9 mouse cellular contexts compared by ENCODE assay signal in genomic region chr2:6128881-6129280, GRCm38 (mm10). TPM values are rescaled to one million over a fixed set of nuclear protein-coding genes. Genes with fewer than 3 reads are reported as not detected.
DNase-seq lines count a peak whose midpoint lies in the region; ATAC-seq and TF ChIP-seq lines count a peak whose summit lies in the region.
"Had no signal": no experiment of that assay in that cellular context is flagged by ENCODE, and none has a peak within 500 bp of the region (broad histone marks: within the 10 kb centered on the region; RNA-seq: fewer than 3 reads in every experiment).

No protein-coding gene starts in this region.

- 41% methylated on average over 8 of the region's 8 CpGs for WGBS in heart, postnatal 0 days
- WGBS in embryonic facial prominence, embryonic 14.5 days = 25% methylated on average over 8 of the region's 8 CpGs
- WGBS in intestine, embryonic 16.5 days = 35% methylated on average over 8 of the region's 8 CpGs
- 53% methylated on average over 8 of the region's 8 CpGs for WGBS in midbrain, embryonic 13.5 days
- 76% methylated on average over 8 of the region's 8 CpGs for WGBS in cerebellum, adult 2 months

- H3K4me2 ChIP-seq in heart, postnatal 0 days (ENCODE audit: low read depth, low read length) = peak overlapping the region; percentile 82
- H3K4me2 ChIP-seq in embryonic facial prominence, embryonic 14.5 days (ENCODE audit: low read depth, low read length) = peak overlapping the region; percentile 87
- H3K4me2 ChIP-seq in intestine, embryonic 16.5 days (ENCODE audit: low read depth, low read length) = peak overlapping the region; percentile 72
- H3K4me2 ChIP-seq in midbrain, embryonic 13.5 days (replicated peaks) = peak overlapping the region; percentile 81; the same call in 1 of the 2 replicates

- TF ChIP-seq CTCF in heart, postnatal 0 days (IDR thresholded peaks at IDR 0.05; ENCODE audit: low read depth) = no peak
- no peak for TF ChIP-seq CTCF in cerebellum, adult 2 months (IDR thresholded peaks at IDR 0.05; ENCODE audit: borderline replicate concordance, insufficient read depth, low read depth, low read length)

- DNase-seq in heart, postnatal 0 days (ENCODE audit: low spot score) = no peak
- no peak for DNase-seq in heart, postnatal 4 days
- no peak for DNase-seq in embryonic facial prominence, embryonic 14.5 days (ENCODE audit: low spot score)
- no peak for DNase-seq in ovary, postnatal 10 days (ENCODE audit: low spot score)
- no peak for DNase-seq in cerebellum, adult 18-20 months
- DNase-seq in cerebellum, adult 2 months = no peak

- 0 out of 2 replicates have a peak, but pooled peaks cover 10% of the 10 kb centered on the region for H3K4me1 ChIP-seq in heart, postnatal 0 days (ENCODE audit: control insufficient read depth, insufficient read depth)
- H3K4me1 ChIP-seq in embryonic facial prominence, embryonic 14.5 days (ENCODE audit: control insufficient read depth, insufficient read depth, low read length) = peaks cover 4% of the 10 kb centered on the region; the same call in 1 of the 2 replicates
- H3K4me1 ChIP-seq in intestine, embryonic 16.5 days (ENCODE audit: control insufficient read depth, insufficient read depth, low read length) = peaks cover 6% of the 10 kb centered on the region; the same call in 1 of the 2 replicates
- 0 out of 2 replicates have a peak, but pooled peaks cover 7% of the 10 kb centered on the region for H3K4me1 ChIP-seq in midbrain, embryonic 13.5 days (replicated peaks)
- H3K4me1 ChIP-seq in cerebellum, adult 2 months (ENCODE audit: control insufficient read depth, insufficient read depth, low read length) = no peaks in the 10 kb centered on the region

- H3K36me3 ChIP-seq in heart, postnatal 0 days (replicated peaks; ENCODE audit: control insufficient read depth, insufficient read depth, low read length) = no peaks in the 10 kb centered on the region
- no peaks in the 10 kb centered on the region for H3K36me3 ChIP-seq in embryonic facial prominence, embryonic 14.5 days (ENCODE audit: control insufficient read depth, insufficient read depth, low read length)
- H3K36me3 ChIP-seq in intestine, embryonic 16.5 days (ENCODE audit: control insufficient read depth, insufficient read depth, low read length) = no peaks in the 10 kb centered on the region
- H3K36me3 ChIP-seq in midbrain, embryonic 13.5 days = no peaks in the 10 kb centered on the region

- no peak for TF ChIP-seq EP300 in heart, postnatal 0 days (IDR thresholded peaks at IDR 0.05; ENCODE audit: low read depth)

- H3K27me3 ChIP-seq in heart, postnatal 0 days (ENCODE audit: control insufficient read depth, insufficient read depth, low read length) = no peaks in the 10 kb centered on the region
- peaks cover 13% of the 10 kb centered on the region; the same call in 1 of the 2 replicates for H3K27me3 ChIP-seq in embryonic facial prominence, embryonic 14.5 days (replicated peaks; ENCODE audit: control insufficient read depth, insufficient read depth, low read length)
- no peaks in the 10 kb centered on the region for H3K27me3 ChIP-seq in intestine, embryonic 16.5 days (replicated peaks; ENCODE audit: control insufficient read depth, insufficient read depth, low read length)
- peaks cover 29% of the 10 kb centered on the region for H3K27me3 ChIP-seq in midbrain, embryonic 13.5 days
- no peaks in the 10 kb centered on the region for H3K27me3 ChIP-seq in cerebellum, adult 2 months (ENCODE audit: control insufficient read depth, insufficient read depth, low read length)

- ATAC-seq in heart, postnatal 0 days (ENCODE audit: insufficient read depth, low read depth) = no peak
- no peak for ATAC-seq in embryonic facial prominence, embryonic 14.5 days (ENCODE audit: low read depth)
- no peak for ATAC-seq in intestine, embryonic 16.5 days
- no peak for ATAC-seq in midbrain, embryonic 13.5 days

- H3K9ac ChIP-seq in heart, postnatal 0 days (replicated peaks; ENCODE audit: low read depth, low read length) = peak overlapping the region; percentile 81
- peak overlapping the region; percentile 72; the same call in 1 of the 2 replicates for H3K9ac ChIP-seq in embryonic facial prominence, embryonic 14.5 days (ENCODE audit: low read depth, low read length)
- peak overlapping the region; percentile 80 for H3K9ac ChIP-seq in intestine, embryonic 16.5 days (ENCODE audit: low read depth, low read length)
- H3K9ac ChIP-seq in midbrain, embryonic 13.5 days (replicated peaks) = no peak overlapping the region

- peak overlapping the region; percentile 85 for H3K27ac ChIP-seq in heart, postnatal 0 days (ENCODE audit: low read depth)
- no peak overlapping the region for H3K27ac ChIP-seq in embryonic facial prominence, embryonic 14.5 days (replicated peaks; ENCODE audit: low read depth, low read length)
- H3K27ac ChIP-seq in intestine, embryonic 16.5 days (ENCODE audit: low read length) = 0 out of 2 replicates have a peak overlapping the region, but pooled peaks have one; percentile 43
- H3K27ac ChIP-seq in midbrain, embryonic 13.5 days = no peak overlapping the region
- H3K27ac ChIP-seq in cerebellum, adult 2 months (ENCODE audit: insufficient read depth, low read length) = no peak overlapping the region

- H3K9me3 ChIP-seq in heart, postnatal 0 days (replicated peaks; ENCODE audit: control insufficient read depth, low read length) = no peaks in the 10 kb centered on the region
- no peaks in the 10 kb centered on the region for H3K9me3 ChIP-seq in embryonic facial prominence, embryonic 14.5 days (ENCODE audit: control insufficient read depth, low read length)
- H3K9me3 ChIP-seq in intestine, embryonic 16.5 days (ENCODE audit: control insufficient read depth, low read length) = no peaks in the 10 kb centered on the region
- H3K9me3 ChIP-seq in midbrain, embryonic 13.5 days = no peaks in the 10 kb centered on the region

- no peak for TF ChIP-seq POLR2A in cerebellum, adult 2 months (IDR thresholded peaks at IDR 0.05; ENCODE audit: borderline replicate concordance, insufficient read depth, low read length)

- H3K4me3 ChIP-seq in heart, postnatal 0 days (ENCODE audit: low read depth, low read length) = peak overlapping the region; percentile 90
- peak overlapping the region; percentile 75 for H3K4me3 ChIP-seq in embryonic facial prominence, embryonic 14.5 days (ENCODE audit: low read depth, low read length)
- H3K4me3 ChIP-seq in intestine, embryonic 16.5 days (ENCODE audit: low read length) = peak overlapping the region; percentile 64
- peak overlapping the region; percentile 61; the same call in 1 of the 2 replicates for H3K4me3 ChIP-seq in midbrain, embryonic 13.5 days (replicated peaks)
- no peak overlapping the region for H3K4me3 ChIP-seq in cerebellum, adult 2 months (replicated peaks; ENCODE audit: insufficient read depth, low read depth, low read length)

RNA-seq across cellular contexts. Expression of gene Proser2, which starts 1.1 kb away (rescaled TPM):
- 39.8 and 61.1 TPM in 2 replicates for total RNA-seq in heart, postnatal 0 days (2014; rRNA removed; ENCODE audit: low replicate concordance)
- 14.7 and 17.9 TPM in 2 replicates for polyA plus RNA-seq in heart, postnatal 0 days (2015; fragmentation: Nextera tagmentation; extraction: Ambion mirVana)
- 10 to 100 TPM; 13.3 to 15.6 TPM for total RNA-seq in heart, postnatal 4 days (2021)
- 9.9 and 10.8 TPM in 2 replicates for polyA plus RNA-seq in embryonic facial prominence, embryonic 14.5 days (2014; fragmentation: Nextera tagmentation; extraction: Ambion mirVana)
- 24.0 and 25.9 TPM in 2 replicates for polyA plus RNA-seq in intestine, embryonic 16.5 days (2015; fragmentation: Nextera tagmentation; extraction: Ambion mirVana)
- polyA plus RNA-seq in midbrain, embryonic 13.5 days (2015; fragmentation: Nextera tagmentation; extraction: Ambion mirVana) = 3.3 and 3.4 TPM in 2 replicates
- 7.7 and 10.7 TPM in 2 replicates for polyA plus RNA-seq in cerebellum, adult 2 months (2012; rRNA removed)
- total RNA-seq: megakaryocyte-erythroid progenitor cell, adult 5-6 weeks had no signal

Comparison
In these comparisons a context has a peak if more than half of its experiments do, and no peak if none do; other contexts are left out.
1. H3K27ac ChIP-seq: peak in heart, postnatal 0 days (single experiment) and intestine, embryonic 16.5 days (single experiment); none in embryonic facial prominence, embryonic 14.5 days (single experiment), midbrain, embryonic 13.5 days (single experiment) and cerebellum, adult 2 months (single experiment).
2. Peak in every context shown above with its lines, with median percentiles within 50 percentile points of each other: H3K4me2 ChIP-seq.